Mouse (Mus musculus) right cerebral cortex, postnatal 14 days (tissue): ENCODE measurements around the gene Fxyd5.

ENCODE experiments used
- DNase-seq: peaks from one replicate; pipeline ENCODE4 v3.0.0; 2022

Fxyd5 gene

DNA sequence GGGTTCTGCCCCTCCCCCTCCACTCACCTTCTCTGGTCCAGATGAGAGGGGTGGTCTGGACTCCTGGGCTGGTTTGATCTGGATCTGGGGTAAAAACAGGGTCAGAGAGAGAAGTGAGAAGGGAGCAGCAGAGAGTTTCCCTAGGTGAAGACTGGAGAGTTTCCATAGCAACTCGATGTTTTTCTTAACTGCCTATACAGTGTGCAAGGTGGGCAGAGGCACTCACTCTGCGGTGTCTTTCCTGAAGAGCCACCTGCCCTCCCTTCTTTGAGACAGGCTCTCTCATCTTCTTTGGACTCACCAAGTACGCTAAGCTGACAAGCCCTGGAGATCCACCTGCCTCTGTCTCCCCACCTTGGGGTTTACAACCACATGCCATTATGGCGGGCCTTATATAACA is 3.3 kb downstream of the Fxyd5 start:
- no peak for DNase-seq

- DNase-seq = no peak
These were observed 4.6 kb downstream of the Fxyd5 start for GRCm38 (mm10) chr7:31037675-31038074.

DNA sequence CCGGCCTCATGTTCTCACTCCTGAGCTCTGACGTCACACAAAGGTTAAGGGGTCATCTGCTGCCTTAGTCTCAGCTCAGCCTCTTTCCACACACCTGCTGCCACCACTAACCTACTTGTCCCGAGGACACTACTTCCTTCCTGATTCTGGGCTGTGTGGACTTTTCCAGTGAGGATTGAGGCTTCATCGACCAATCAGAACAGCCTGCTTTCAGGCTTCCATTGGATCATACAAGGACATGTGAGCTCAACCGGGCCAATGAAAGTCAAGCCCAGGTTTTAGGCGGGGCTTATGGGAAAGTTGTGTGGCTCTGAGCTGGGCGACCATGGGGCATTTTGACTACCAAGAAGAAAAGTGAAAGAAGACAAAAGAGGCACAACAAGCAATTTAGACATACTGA is 5.4 kb downstream of the Fxyd5 start:
- no peak for DNase-seq

GRCm38 (mm10) chr7:31035291-31035690 is 7.0 kb downstream of the Fxyd5 start:
- DNase-seq = no peak

DNA sequence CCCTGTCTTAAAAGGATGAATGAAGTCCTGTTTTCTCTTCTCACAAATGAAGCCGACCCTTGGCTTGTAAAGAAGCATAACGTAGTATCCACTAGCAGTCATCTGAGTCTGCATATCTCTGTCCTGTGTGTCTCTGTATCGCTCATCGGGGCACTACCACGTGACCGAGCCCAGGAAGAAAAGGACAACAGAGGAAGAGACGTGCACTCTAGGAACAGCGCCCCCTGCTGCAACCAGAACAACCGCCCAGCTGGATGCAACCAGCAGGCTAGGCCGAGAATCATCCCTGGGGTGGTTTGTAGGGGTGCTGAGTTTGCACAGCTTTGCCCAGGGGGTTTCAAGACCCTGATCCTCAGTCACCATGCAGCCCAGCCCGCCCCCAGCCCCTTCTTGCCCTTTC is 7.5 kb downstream of the Fxyd5 start:
- DNase-seq = peak; percentile 44

GRCm38 (mm10) chr7:31033409-31034165 is 8.7 kb downstream of the Fxyd5 start:
- no peak for DNase-seq

GRCm38 (mm10) chr7:31031731-31032130 is 10.6 kb downstream of the Fxyd5 start:
- no peak for DNase-seq

DNA sequence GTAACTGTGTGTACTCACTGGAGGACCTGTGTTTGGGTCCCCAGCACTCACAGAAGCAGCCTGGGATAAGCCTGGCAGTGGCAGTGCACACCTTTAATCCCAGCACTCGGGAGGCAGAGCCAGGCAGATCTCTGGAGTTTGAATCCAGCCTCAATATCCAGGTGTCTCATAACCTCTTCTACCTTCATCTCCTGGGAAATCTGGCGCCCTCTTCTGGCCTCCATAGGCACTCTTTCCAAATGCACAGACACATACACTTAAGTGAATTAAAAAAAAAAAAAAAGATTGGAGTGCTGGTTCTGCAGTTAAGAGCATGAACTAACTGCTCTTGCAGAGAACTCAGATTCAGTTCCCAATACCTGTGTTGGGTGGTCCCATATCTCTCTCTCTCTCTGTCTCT is 11.6 kb downstream of the Fxyd5 start:
- DNase-seq = no peak

DNA sequence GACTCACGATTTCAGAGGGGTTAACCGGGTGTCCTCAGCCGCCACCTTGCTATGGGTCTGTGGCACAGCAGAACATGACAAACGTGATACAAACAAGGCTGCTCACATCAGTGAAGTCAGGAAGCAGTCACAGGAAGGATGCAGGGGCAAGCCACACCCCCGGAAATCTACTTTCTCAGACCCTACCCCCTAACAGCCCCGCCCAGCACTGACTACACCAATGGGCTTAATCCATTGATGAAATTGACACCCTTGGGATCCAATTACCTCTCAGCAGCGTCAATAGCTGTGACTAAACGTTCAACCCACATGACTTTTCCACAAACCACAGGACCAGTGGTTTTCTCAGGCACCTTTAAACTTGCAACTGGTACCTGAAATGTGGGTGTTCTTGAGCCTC is 13.7 kb downstream of the Fxyd5 start:
- DNase-seq = no peak

GRCm38 (mm10) chr7:31017104-31017901 is 25.0 kb downstream of the Fxyd5 start:
- DNase-seq = peak; percentile 63

DNA sequence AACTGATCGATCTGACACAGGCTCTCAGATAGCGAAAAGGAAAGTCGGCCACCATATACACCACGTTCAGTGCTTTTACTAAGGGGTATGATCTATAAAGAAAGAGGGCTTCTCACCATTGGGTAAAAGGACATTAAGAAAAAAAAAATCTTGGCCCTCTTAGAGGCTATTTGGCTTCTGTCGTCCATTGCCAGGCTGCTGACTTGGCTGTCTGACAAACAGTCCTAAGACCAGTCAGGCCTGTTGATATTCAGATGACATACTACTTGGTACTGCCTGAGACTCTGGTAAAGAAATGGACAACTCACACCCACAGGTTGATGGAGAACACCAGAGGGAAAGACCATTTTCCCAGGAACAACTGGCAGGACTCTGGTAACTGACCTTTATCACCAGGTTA is 29.3 kb downstream of the Fxyd5 start:
- no peak for DNase-seq

GRCm38 (mm10) chr7:31008889-31009288 is 33.4 kb downstream of the Fxyd5 start:
- DNase-seq = no peak

- DNase-seq = no peak
These were observed 34.1 kb downstream of the Fxyd5 start for GRCm38 (mm10) chr7:31008175-31008574.

- DNase-seq = no peak
These were observed 34.5 kb downstream of the Fxyd5 start for GRCm38 (mm10) chr7:31007775-31008174.

DNA sequence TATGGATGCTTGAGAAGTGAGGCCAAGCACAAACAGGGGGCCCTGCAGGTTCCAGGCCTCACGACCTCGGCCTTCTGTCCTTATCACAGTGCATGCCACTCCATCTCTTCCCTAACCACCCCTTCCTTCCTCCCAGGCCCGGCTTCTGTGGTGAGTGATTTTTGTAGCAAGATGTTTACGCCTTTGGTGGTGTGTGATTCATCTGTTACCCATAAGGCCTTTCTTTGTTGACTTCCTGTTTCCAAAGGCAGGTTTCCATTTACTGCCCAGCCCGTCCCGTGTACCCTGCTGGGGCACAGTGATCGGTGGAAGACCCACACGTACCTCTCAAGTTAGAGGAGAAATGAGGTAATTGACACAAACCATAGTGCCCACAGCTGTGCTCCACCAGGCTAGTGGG is 39.6 kb downstream of the Fxyd5 start:
- DNase-seq = no peak

GRCm38 (mm10) chr7:31000505-31001020 is 41.7 kb downstream of the Fxyd5 start:
- DNase-seq = peak; percentile 28

DNA sequence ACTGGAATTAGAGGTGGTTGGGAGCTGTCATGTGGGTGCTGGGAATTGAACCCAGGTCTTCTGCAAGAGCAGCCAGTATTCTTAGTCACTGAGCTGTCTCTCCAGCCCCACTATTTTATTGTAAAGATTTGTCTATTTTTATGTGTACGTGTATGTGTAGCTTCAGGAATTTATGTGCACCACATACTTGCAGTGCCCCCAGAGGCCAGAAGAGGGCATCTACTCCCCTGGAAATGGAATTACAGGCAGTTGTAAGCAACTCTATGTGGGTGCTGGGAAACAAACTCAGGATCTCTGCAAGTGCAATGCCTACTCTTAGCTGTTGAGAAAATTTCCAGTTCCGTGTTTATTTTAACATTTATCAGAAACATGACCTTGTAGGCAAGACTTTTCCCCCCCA is 45.8 kb downstream of the Fxyd5 start:
- no peak for DNase-seq

DNA sequence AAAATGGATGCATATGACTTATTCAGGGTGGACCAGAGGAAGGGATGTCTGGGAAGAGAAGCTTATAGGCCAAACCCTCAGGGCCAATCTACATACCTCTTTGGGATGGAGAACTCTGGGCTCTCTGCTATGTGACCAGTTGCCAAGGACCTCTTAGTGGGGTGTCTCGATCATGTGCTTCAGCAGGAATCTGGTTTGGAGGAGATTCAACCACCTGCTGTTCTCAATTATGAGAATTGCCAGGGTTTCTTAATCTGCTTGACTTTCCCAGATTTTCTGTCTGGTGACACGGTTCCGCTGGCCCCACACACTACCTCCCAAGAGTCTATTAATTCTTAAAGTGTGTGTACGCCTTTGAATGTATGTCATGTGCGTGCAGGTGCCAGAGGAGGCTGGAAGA is 48.3 kb downstream of the Fxyd5 start:
- DNase-seq = no peak

DNA sequence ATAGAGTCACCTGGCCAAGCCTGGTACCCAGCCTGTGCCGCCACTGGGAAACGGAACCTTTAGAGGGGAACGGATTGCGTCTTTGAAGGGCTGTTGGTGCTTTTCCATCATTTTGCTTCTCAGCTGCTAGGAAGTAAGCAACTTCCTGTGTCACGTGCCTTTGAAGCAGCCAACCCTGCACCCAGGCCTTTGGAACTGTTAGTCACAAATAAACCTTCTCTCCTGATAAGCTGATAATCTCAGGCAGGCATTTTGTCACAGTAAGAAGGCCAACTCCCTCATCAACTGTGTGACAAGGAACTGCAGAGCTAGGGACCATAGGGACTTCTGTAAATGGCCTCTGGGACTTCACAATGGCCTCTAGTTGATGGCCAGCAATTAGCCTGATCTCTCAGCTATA is 50.1 kb downstream of the Fxyd5 start:
- no peak for DNase-seq

- DNase-seq = no peak
These were observed 53.6 kb downstream of the Fxyd5 start for GRCm38 (mm10) chr7:30988519-30989162.

DNA sequence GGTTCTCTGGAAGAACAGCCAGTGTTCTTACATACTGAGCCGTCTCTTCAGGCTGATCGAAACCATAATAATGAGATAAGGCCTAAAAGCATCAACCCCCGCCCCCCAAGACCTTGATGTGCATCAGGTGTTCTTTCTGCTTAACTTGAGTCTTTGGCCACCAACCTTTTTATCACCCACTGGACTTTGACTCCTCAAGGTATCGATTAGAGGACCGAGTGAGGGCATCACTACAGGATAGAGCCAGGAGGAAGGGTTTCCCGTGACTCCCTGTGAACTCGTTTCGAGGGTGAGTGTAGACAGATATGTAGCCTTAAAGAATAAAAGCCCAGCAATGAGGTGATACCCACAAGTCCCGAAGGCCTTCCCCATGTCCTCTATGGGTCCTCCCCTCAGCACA is 56.9 kb downstream of the Fxyd5 start:
- no peak for DNase-seq
